In the genomic region with DNA sequence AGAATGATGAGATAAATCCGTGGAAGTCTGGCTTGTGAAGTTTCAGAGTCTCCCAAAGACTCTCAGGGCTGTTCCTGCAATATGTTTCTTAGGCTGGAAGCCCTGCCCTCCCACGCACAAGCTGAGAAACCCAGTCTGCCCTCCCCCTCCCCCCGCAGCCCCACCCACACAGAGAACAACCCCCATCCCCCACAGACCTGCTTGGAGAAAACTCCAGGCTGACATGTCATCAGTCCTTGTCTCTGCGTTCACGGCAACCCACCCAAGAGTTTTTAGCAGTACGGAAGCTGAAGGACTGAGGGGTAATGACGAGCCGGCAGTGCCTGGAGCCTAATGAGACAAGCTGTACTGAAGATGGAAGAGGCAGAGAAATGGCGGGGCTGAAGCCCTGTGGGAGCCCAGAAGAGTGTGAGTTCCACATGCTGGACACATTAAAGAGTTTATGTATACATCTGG, we compare ENCODE assay signal across 8 mouse cellular contexts. TPM values are rescaled to one million over a fixed set of nuclear protein-coding genes. Genes with fewer than 3 reads are reported as not detected.
DNase-seq lines count a peak whose midpoint lies in the region; ATAC-seq lines count a peak whose summit lies in the region.
"Had no signal": no experiment of that assay in that cellular context is flagged by ENCODE, and none has a peak within 500 bp of the region (broad histone marks: within the 10 kb centered on the region; RNA-seq: fewer than 3 reads in every experiment).

No protein-coding gene starts in this region.

- peak; percentile 25 for DNase-seq in ovary, postnatal 14 days (ENCODE audit: low spot score)
- DNase-seq in ovary, adult 18-20 months (ENCODE audit: low spot score) = no peak
- DNase-seq in hindlimb bud, embryonic 11.5 days (ENCODE audit: extremely low spot score, low read depth, low spot score) = peak; percentile 42
- DNase-seq in lung, postnatal 36 days = peak; percentile 46
- DNase-seq in spleen, adult 18-20 months = no peak

- no peaks in the 10 kb centered on the region for H3K27me3 ChIP-seq in embryonic facial prominence, embryonic 15.5 days
- H3K27me3 ChIP-seq in midbrain, embryonic 16.5 days (ENCODE audit: control insufficient read depth, insufficient read depth, low read depth, low read length) = no peaks in the 10 kb centered on the region

- WGBS in embryonic facial prominence, embryonic 15.5 days = 14% methylated on average over 9 of the region's 9 CpGs
- 41% methylated on average over 9 of the region's 9 CpGs for WGBS in midbrain, embryonic 16.5 days

- no peaks in the 10 kb centered on the region for H3K9me3 ChIP-seq in embryonic facial prominence, embryonic 15.5 days (replicated peaks)
- no peaks in the 10 kb centered on the region for H3K9me3 ChIP-seq in midbrain, embryonic 16.5 days (replicated peaks; ENCODE audit: control insufficient read depth, low read length, poor library complexity, severe bottlenecking)

- H3K4me3 ChIP-seq in embryonic facial prominence, embryonic 15.5 days (replicated peaks) = peak overlapping the region; percentile 18
- no peak overlapping the region for H3K4me3 ChIP-seq in midbrain, embryonic 16.5 days (ENCODE audit: low read depth, low read length)

- no peak; the same call in 1 of the 2 replicates for ATAC-seq in embryonic facial prominence, embryonic 15.5 days (ENCODE audit: insufficient number of reproducible peaks, low FRiP score, low TSS enrichment, low read depth)
- no peak for ATAC-seq in midbrain, embryonic 16.5 days

- peak overlapping the region; percentile 32 for H3K4me2 ChIP-seq in embryonic facial prominence, embryonic 15.5 days (replicated peaks)
- no peak overlapping the region for H3K4me2 ChIP-seq in midbrain, embryonic 16.5 days (ENCODE audit: low read length)

- peak overlapping the region; percentile 53 for H3K27ac ChIP-seq in embryonic facial prominence, embryonic 15.5 days (replicated peaks)
- H3K27ac ChIP-seq in midbrain, embryonic 16.5 days (ENCODE audit: low read length) = no peak overlapping the region
- H3K27ac ChIP-seq: macrophage had no signal

- no peak overlapping the region for H3K9ac ChIP-seq in embryonic facial prominence, embryonic 15.5 days
- no peak overlapping the region for H3K9ac ChIP-seq in midbrain, embryonic 16.5 days (ENCODE audit: low read depth, low read length)

- H3K36me3 ChIP-seq in embryonic facial prominence, embryonic 15.5 days = no peaks in the 10 kb centered on the region
- no peaks in the 10 kb centered on the region for H3K36me3 ChIP-seq in midbrain, embryonic 16.5 days (ENCODE audit: control insufficient read depth, insufficient read depth, low read length)

- peaks cover 12% of the 10 kb centered on the region; the same call in 1 of the 2 replicates for H3K4me1 ChIP-seq in embryonic facial prominence, embryonic 15.5 days
- H3K4me1 ChIP-seq in midbrain, embryonic 16.5 days (ENCODE audit: control insufficient read depth, insufficient read depth, low read length) = no peaks in the 10 kb centered on the region

RNA-seq across cellular contexts. Expression of a gene that starts 14.5 kb away (rescaled TPM):
- polyA plus RNA-seq in embryonic facial prominence, embryonic 15.5 days (2015; fragmentation: Nextera tagmentation; extraction: Ambion mirVana) = 24.1 and 28.5 TPM in 2 replicates
- 23.0 and 25.4 TPM in 2 replicates for polyA plus RNA-seq in midbrain, embryonic 16.5 days (2015; fragmentation: Nextera tagmentation; extraction: Ambion mirVana)

RNA-seq across cellular contexts. Expression of a gene that starts 27.5 kb away (rescaled TPM):
- 61.2 and 62.6 TPM in 2 replicates for polyA plus RNA-seq in embryonic facial prominence, embryonic 15.5 days (2015; fragmentation: Nextera tagmentation; extraction: Ambion mirVana)
- polyA plus RNA-seq in midbrain, embryonic 16.5 days (2015; fragmentation: Nextera tagmentation; extraction: Ambion mirVana) = 41.1 and 43.4 TPM in 2 replicates

RNA-seq across cellular contexts. Expression of a gene that starts 35.1 kb away (rescaled TPM):
- polyA plus RNA-seq in embryonic facial prominence, embryonic 15.5 days (2015; fragmentation: Nextera tagmentation; extraction: Ambion mirVana) = 314 and 349 TPM in 2 replicates
- polyA plus RNA-seq in midbrain, embryonic 16.5 days (2015; fragmentation: Nextera tagmentation; extraction: Ambion mirVana) = 229 and 244 TPM in 2 replicates

RNA-seq across cellular contexts. Expression of a gene that starts 47.8 kb away (rescaled TPM):
- polyA plus RNA-seq in embryonic facial prominence, embryonic 15.5 days (2015; fragmentation: Nextera tagmentation; extraction: Ambion mirVana) = 15.8 and 17.7 TPM in 2 replicates
- 22.4 and 26.4 TPM in 2 replicates for polyA plus RNA-seq in midbrain, embryonic 16.5 days (2015; fragmentation: Nextera tagmentation; extraction: Ambion mirVana)

Comparison
In these comparisons a context has a peak if more than half of its experiments do, and no peak if none do; other contexts are left out.
1. DNase-seq: peak in ovary, postnatal 14 days (single experiment), hindlimb bud, embryonic 11.5 days (single experiment) and lung, postnatal 36 days (single experiment); none in ovary, adult 18-20 months (single experiment) and spleen, adult 18-20 months (0 of 2).